Mouse (Mus musculus) kidney, postnatal 14 days (tissue): ENCODE results near the gene Gtdc1.
A peak's percentile ranks its signal among the peaks of the same experiment; 100 is the strongest.
"Not testable (repeated sequence)": the region's sequence is repeated elsewhere in the genome, so short reads cannot be mapped to it uniquely, and the experiment has no call there.

Experiments used
- DNase-seq: peaks from one replicate; pipeline ENCODE4 v3.0.0; 2022; ENCODE audit warnings: mixed read lengths

Gtdc1 gene

GRCm38 (mm10) chr2:44736618-44737017, 190.8 kb downstream of the Gtdc1 start:
- no peak for DNase-seq

DNA sequence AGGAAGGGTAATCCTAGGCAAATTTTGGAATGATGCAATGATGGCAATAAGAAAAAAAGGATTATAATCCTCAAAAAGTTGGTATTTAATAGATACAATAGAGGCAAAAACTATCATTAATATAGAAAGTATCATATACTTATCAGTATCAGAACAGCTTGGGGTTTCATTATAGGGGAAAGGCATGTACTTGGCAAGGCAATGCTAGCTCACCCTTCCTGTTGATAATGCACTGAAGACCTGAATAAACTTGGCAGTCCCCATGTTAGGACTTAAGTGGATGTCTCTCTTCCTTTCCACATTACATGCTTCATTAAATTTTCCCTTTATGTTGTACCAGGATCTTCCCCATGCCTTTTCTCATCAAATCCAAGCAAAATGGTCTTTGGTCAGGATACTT, 206.0 kb downstream of the Gtdc1 start:
- no peak for DNase-seq

DNA sequence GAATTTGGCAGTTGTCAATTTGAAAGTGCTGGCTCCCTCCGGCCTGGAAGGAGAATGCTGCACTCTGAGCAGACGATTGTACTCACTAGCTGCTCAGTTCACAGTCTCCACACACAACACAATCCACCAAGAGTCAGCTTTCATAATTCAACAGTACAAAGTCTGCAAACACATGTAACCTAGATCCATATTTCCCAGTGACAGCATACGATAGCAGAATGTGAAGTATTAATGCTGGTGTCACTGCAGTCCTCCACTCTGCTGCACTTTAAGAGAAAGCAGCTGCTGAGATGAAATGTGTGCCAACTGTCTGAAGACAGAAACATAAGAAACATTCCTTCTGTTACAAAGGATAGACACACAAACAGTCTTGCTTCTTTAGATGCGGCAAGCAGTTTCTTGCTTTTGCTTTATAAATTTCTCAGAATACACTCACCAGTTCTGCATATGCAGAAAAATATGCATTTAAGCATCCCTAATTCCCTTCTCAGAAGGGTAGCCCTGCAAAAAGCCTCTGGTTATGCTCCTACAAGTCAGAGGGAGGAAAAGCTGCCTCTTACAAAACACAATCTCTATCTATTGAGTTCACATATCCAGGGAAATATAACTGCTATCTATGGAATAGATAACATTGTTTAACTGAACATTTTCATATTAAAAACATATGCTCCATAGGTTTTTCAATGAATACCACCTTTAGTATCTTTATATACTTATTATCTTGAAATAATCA, 221.4 kb downstream of the Gtdc1 start:
- DNase-seq = peak; percentile 46

DNA sequence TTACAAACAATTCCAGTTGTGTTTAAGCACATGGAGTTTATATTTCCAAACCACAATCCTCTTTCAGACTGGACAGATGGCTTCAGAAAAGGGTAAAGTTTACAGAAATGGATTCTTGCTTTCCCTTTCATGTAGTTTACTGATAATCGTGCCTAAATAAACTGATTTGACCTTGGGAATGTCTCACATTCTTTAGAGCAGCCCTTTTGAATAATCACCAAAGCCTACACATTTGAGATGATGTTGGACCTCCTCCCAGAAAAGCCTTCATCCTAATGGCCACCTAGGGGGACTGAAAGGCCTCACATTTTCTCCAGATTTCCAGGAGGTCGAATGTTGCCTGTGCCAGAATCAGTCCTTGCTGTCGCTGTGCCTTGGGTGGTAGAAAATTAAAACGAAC, 227.2 kb downstream of the Gtdc1 start:
- no peak for DNase-seq

- no peak for DNase-seq
Observed at GRCm38 (mm10) chr2:44696441-44696840, 231.0 kb downstream of the Gtdc1 start.

DNA sequence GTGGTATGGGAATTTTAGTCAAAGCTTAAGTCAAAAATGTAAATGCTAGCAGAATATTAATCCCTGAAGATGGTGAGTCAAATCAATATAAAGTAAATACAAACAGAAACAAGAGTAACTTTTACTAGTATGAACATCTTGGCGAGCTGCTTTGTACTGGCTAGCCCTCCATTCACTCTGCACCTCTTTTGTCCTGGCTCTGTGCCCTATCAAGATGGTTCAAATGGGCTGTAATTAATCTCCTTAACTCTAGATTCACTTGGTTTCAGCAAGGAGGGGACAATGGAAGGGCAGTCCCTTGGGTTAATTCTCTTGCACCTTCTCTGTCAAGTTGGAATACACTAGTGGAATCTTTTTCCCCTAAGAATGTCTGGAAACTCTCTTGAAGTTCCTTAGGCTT, 233.6 kb downstream of the Gtdc1 start:
- DNase-seq = no peak

GRCm38 (mm10) chr2:44664049-44664448, 263.4 kb downstream of the Gtdc1 start:
- no peak for DNase-seq

DNA sequence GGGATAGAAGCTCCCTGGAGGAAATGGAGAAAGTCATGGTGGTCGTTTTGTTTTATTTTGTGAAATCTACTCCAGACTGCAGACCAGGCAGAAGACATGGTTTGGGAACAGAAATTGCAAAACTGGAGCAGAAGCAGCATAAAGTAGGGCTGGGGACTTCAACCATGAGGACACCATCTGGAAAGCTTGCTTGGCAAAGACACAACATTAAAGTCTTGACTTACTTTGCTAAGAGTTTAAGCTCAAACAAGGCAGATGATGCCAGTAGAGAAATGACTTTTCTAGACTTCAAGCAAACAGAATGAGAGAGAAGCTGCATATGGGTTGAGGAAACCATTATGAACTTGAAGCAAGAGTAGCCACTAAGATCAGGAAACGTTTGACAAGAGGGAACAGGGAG, 267.6 kb downstream of the Gtdc1 start:
- DNase-seq = no peak

DNA sequence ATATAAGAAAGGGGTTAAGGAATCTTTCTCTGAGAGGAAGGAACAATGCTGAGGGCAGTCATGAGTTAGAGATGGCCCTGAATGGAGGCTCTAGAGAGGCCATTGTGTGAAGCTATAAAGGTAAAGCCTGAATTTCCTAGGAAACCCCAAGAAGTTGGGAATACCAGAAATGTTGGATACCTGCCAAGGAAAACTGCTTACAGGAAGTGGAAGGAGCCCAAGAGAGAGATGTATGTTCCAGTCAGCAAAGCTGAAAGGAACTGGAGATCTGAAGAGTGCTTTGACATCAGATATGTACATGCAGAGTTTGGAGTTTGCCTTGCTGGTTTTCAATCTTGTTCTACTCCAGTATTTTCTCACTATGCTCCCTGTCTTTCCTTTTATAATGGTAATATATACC, 268.4 kb downstream of the Gtdc1 start:
- no peak for DNase-seq

DNA sequence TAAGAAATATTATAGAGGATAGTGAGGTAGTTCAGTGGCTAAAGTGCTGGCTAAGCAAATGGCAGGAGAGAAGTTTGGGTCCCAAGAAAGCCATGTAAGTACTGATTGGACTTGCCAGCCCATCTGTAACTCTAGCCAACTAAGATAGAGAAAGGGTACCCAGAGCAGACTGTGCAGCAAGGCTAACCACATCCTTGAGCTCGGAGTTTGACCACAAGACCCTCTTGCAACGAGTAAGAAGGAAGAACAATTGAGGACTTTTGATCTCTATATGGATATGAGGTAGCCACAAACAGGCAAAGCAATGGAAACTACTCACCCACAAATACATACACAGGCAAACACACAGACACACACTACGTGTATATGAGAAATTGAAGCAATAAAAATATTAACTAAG, 278.9 kb downstream of the Gtdc1 start:
- DNase-seq = no peak

GRCm38 (mm10) chr2:44646398-44646797, 281.1 kb downstream of the Gtdc1 start:
- DNase-seq = no peak

DNA sequence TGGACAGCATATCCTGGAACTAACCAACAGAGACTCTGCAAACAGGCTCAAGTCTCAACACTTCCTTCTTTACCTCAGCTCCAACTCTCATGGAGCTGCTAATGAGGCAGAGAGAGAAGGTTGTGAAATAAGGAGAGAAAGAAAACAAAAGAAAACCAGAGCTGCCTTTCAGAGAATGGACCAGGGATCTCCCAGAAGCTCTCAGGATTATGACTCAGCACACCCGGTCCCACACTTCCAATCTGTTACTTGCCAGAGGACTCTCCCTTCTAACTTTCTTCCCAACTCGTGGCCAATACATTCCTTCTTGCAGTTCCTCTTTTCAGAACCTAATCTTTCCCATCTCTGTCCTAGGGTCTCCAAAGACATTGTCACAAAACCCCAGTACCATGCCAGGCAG, 288.1 kb downstream of the Gtdc1 start:
- no peak for DNase-seq

DNA sequence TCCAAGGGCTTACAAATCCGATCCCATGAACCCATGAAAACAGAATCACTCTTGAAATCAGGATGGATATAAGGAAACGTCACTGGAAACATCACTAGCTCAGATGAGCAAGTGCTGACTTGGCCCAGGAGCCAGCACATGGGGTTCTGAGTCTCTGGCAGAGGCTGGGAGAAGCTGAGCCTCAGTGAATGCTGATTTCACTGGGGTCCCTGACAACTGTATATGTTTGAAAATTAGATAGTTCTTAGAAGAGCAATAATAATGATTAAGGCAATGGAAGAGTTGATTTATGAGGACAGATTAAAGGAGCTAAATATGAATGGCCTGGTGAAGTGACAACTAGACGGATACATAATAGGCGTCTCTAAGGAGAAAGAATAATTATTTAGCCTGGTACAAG, 289.3 kb downstream of the Gtdc1 start:
- no peak for DNase-seq

DNA sequence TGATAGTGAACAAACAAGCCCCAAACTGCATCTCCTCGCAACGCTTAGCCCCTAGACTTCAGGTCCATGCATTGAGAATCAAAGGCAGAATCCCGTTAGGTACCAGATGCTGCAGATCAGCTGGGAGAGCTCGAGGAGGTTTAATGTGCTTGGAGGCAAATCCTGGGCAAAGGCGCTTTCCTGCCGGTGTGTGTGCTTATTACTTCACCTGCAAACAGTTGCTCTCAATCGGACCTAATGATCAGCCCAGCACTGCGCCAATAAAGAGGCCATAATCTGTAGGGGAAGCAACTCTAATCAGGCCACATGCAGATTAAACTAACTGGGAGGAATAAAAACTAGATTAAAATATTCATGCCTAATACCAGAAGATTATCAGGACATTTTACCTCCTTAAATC, 293.5 kb downstream of the Gtdc1 start:
- no peak for DNase-seq

- no peak for DNase-seq
Observed at GRCm38 (mm10) chr2:44633064-44633463, 294.4 kb downstream of the Gtdc1 start.

GRCm38 (mm10) chr2:44632584-44632983, 294.9 kb downstream of the Gtdc1 start:
- no peak for DNase-seq

DNA sequence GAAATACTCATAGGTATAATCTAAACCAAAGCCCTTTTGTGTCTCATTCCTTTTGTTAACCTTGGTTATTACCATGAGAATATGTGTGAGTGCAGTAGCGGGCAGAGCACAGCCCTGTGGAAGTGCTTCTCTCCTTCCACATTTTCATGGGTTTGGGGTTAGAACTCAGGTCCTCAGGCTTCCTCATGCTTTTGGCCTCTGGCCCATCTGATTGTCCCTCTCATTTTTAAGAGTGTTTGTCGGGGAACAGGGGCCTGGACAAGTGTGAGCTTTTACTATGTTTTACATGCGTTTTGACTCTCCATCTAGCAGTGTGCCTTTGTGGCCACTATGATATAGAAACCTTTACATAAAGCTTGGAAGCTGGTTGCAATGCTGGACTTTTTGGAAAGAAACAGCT, 296.4 kb downstream of the Gtdc1 start:
- DNase-seq = peak; percentile 3

- DNase-seq = no peak
Observed at GRCm38 (mm10) chr2:44628778-44629177, 298.7 kb downstream of the Gtdc1 start.

DNA sequence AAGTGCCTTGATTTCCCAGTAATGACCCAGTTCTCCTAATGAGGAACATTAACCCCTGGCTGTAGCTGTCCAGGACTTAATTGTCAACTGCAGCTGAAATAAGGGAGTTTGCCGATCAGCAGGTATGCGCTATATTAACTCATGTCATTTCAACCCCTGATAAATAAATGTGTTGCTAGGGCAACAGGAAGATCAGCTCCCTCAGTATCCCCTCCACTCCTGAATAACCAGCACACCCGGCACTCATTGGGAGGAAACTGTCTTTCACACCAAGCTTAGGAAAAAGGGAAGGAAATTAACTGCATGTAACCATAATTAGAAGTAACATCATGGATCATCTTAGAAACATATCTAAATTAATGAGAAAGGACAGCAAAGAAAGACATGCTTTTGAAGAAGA, 302.3 kb downstream of the Gtdc1 start:
- no peak for DNase-seq

GRCm38 (mm10) chr2:44622471-44622870, 305.0 kb downstream of the Gtdc1 start:
- no peak for DNase-seq

DNA sequence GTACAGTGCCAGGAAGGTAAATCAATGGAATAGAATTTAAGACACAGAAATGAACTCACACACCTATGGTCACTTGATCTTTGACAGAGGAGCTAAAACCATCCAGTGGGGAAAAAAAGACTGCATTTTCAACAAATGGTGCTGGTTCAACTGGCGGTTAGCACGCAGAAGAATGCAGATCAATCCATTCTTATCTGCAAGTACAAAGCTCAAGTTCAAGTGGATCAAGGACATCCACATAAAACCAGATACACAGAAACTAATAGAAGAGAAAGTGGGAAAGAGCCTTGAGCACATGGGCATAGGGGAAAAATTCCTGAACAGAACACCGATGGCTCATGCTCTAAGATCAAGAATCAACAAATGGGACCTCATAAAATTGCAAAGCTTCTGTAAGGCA, 327.8 kb downstream of the Gtdc1 start:
- not testable (repeated sequence) for DNase-seq

DNA sequence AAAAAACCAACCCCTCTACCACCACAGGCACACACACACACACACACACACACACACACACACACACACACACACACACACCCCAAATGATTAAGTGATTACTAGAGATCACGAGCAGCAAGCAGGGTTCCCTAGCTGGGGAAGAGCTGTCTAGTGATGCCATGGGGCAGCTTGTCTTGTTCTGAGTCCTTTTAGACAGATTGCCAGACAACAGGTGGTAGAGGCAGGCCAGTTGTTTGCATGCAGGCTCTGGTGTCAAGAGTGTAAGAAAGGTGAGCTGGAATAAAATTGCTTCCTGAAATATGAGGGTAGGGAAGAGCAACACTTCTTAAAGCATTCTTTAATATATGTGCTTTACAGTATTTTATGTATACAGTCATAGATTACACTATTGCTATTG, 333.2 kb downstream of the Gtdc1 start:
- no peak for DNase-seq

DNA sequence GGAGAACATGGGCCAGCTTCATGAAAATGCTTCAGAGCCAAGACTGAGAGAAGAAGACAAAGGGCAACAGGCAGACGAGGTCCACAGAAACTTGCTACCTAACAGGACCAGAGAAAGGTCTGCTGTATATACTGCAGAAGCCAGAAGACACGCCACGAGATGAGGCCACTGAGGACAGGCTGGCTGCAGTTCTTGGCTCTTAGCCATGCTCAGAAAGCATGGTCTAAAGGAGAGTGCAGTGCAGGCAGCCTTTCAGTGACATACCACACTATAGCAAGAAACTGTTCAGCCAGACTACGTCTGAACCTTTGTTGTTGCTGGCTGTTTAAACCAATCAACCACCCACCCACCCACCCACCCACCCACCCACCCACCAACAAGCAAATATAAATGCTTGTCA, 336.6 kb downstream of the Gtdc1 start:
- peak; percentile 36 for DNase-seq

- no peak for DNase-seq
Observed at GRCm38 (mm10) chr2:44584061-44584460, 343.4 kb downstream of the Gtdc1 start.

- no peak for DNase-seq
Observed at GRCm38 (mm10) chr2:44583491-44583890, 344.0 kb downstream of the Gtdc1 start.
